Mouse (Mus musculus) ES-E14 (cell line): ENCODE results near the gene 1700020D05Rik. TPM values are rescaled to one million over a fixed set of nuclear protein-coding genes. Genes with fewer than 3 reads are reported as not detected.

Source experiments
- DNase-seq: peaks from one replicate; pipeline ENCODE4 v3.0.0-alpha.2; 2013; ENCODE audit warnings: low read depth, low spot score
- H3K27ac ChIP-seq: 2 replicates; pipeline ENCODE4 v1.5.1; 2012; ENCODE audit warnings: low read depth, mild to moderate bottlenecking, low read length, moderate library complexity, mixed read lengths; ENCODE audit not compliant: poor library complexity, insufficient read depth, severe bottlenecking
- H3K36me3 ChIP-seq: 2 replicates; pipeline ENCODE4 v1.6.1; 2012; ENCODE audit warnings: mild to moderate bottlenecking, low read length, moderate library complexity, mixed read lengths; ENCODE audit not compliant: control insufficient read depth, poor library complexity, insufficient read depth, severe bottlenecking
- H3K4me1 ChIP-seq, 2 experiments: fragments of 150-350 bp in 1 of 2; sonication (generic) in 1 of 2; 2 replicates each; pipeline ENCODE4 v1.6.1; 2012; ENCODE audit warnings: low read length in 2 of 2, mild to moderate bottlenecking in 1 of 2, mixed read lengths in 1 of 2; ENCODE audit not compliant: control insufficient read depth in 2 of 2, insufficient read depth in 2 of 2, poor library complexity in 1 of 2
- H3K4me3 ChIP-seq, 2 experiments: fragments of 150-350 bp in 1 of 2; sonication (generic) in 1 of 2; 2 replicates each; pipeline ENCODE4 v1.5.1; 2012; ENCODE audit warnings: low read length in 2 of 2, low read depth in 1 of 2, mild to moderate bottlenecking in 1 of 2, mixed read lengths in 1 of 2; ENCODE audit not compliant: insufficient read depth in 1 of 2, poor library complexity in 1 of 2, severe bottlenecking in 1 of 2
- H3K9ac ChIP-seq: 2 replicates; pipeline ENCODE4 v1.6.1; 2012; ENCODE audit warnings: low read depth, mild to moderate bottlenecking, low read length, mixed read lengths; ENCODE audit not compliant: poor library complexity, insufficient read depth, severe bottlenecking
- H3K9me3 ChIP-seq: fragments of 150-350 bp; sonication (generic); 2 replicates; pipeline ENCODE4 v1.6.1; 2012; ENCODE audit warnings: low read depth, mild to moderate bottlenecking, low read length; ENCODE audit not compliant: control insufficient read depth, insufficient read depth
- CHD2 ChIP-seq: IDR thresholded peaks from 2 replicates; pipeline ENCODE4 v1.6.1; 2014; ENCODE audit warnings: mild to moderate bottlenecking, low read depth, low read length, inconsistent platforms
- HCFC1 ChIP-seq: IDR thresholded peaks from 2 replicates; pipeline ENCODE4 v1.6.1; 2012; ENCODE audit warnings: low read length, inconsistent platforms, borderline replicate concordance; ENCODE audit not compliant: insufficient read depth
- MAFK ChIP-seq: IDR thresholded peaks from 2 replicates; pipeline ENCODE4 v1.6.1; 2014; ENCODE audit warnings: mild to moderate bottlenecking, low read depth, low read length, inconsistent platforms; ENCODE audit not compliant: insufficient read depth
- ZC3H11A ChIP-seq: IDR thresholded peaks from 2 replicates; pipeline ENCODE4 v1.6.1; 2012; ENCODE audit warnings: low read depth, mild to moderate bottlenecking, inconsistent platforms, low read length, borderline replicate concordance
- ZNF384 ChIP-seq: IDR thresholded peaks from 2 replicates; pipeline ENCODE4 v1.6.1; 2012; ENCODE audit warnings: low read depth, low read length, inconsistent platforms
- in situ Hi-C, 2 experiments: fragments of 600-800 bp; cut with MboI; formaldehyde crosslinking; loops; one replicate each; pipeline ENCODE4 v1.15.1; 2025; ENCODE audit warnings: low sequenced_read_pairs in 2 of 2, inconsistent platforms in 1 of 2; ENCODE audit not compliant: unreplicated experiment in 2 of 2
- total RNA-seq: library from RNA; depleted of rRNA; stranded (reverse); fragments of 300-350 nt; gene quantifications from 2 replicates; pipeline ENCODE4 v1.2.3, GENCODE M21; 2012

1700020D05Rik gene
- total RNA-seq, 1 experiment: 1.7 TPM

DNA sequence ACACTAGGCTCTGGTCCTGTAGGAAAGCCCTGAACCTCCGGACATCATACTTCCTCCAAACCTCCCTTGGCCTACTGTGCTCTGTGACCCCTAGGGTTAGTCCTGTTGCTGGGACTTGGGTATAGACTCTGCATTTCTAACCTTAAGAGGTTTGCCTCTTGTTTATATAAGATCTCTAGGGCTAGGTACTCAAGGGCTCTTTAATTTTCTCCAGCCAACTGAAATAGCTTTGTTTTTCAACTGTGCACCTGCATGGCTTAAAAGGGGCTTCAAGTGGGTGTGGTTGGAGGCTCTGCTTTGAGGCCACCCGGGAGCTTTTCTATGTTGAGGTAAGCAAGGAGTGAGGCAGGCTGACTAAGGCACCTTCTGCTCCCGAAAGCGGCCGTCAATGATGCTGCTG lies 19.1 kb downstream of the 1700020D05Rik start:
- no peak for DNase-seq
- Histone ChIP-seq H3K4me1 (peaks cover 2 to 5% of the 10 kb centered on the region in 2 experiments; a peak in 1 of 4 replicates), H3K4me3 (no peak overlapping the region), H3K36me3 (peaks cover 32% of the 10 kb centered on the region), H3K9me3 (no peaks in the 10 kb centered on the region), H3K27ac (no peak overlapping the region), H3K9ac (no peak overlapping the region)
- TF ChIP-seq ZC3H11A (no peak), CHD2 (no peak), HCFC1 (no peak), ZNF384 (no peak), MAFK (no peak)
- in situ Hi-C loops: no loop called here

GRCm38 (mm10) chr19:5483386-5484359 lies 19.9 kb downstream of the 1700020D05Rik start:
- Histone ChIP-seq H3K4me1 (peaks cover 2 to 4% of the 10 kb centered on the region in 2 experiments; a peak in 1 of 4 replicates), H3K36me3 (peaks cover 32% of the 10 kb centered on the region), H3K4me3 (no peak overlapping the region), H3K27ac (no peak overlapping the region), H3K9ac (no peak overlapping the region), H3K9me3 (no peaks in the 10 kb centered on the region)
- in situ Hi-C loops: no loop called here
- no peak for TF ChIP-seq ZNF384
- TF ChIP-seq HCFC1: no peak
- TF ChIP-seq CHD2: no peak
- DNase-seq: no peak

DNA sequence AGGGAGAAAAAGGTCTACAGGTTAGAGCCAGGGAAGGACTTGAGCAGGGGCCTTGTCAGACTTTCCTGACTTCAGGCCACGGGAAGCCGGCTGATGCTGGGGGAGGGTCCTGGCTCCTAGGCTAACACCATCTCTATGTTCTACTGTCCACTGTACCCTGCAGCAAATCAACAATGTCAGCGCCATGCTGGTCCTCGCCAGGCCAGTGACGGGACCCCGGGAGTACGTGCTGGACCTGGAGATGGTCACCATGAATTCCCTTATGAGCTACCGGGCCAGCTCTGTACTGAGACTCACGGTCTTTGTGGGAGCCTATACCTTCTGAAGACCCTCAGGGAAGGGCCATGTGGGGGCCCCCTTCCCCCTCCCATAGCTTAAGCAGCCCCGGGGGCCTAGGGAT lies 22.2 kb downstream of the 1700020D05Rik start:
- in situ Hi-C loops: no loop called here
- 0 out of 4 replicates have a peak, but pooled peaks cover 0 to 2% of the 10 kb centered on the region in 2 experiments for H3K4me1 ChIP-seq
- H3K9ac ChIP-seq: no peak overlapping the region
- H3K36me3 ChIP-seq: peaks cover 32% of the 10 kb centered on the region
- DNase-seq: no peak
- no peak overlapping the region for H3K4me3 ChIP-seq
- TF ChIP-seq ZC3H11A: no peak
- TF ChIP-seq HCFC1: no peak
- no peak for TF ChIP-seq MAFK
- no peak for TF ChIP-seq CHD2
- no peak for TF ChIP-seq ZNF384
- H3K27ac ChIP-seq: no peak overlapping the region
- no peaks in the 10 kb centered on the region for H3K9me3 ChIP-seq

GRCm38 (mm10) chr19:5480016-5480415 lies 23.6 kb downstream of the 1700020D05Rik start:
- no peak for TF ChIP-seq CHD2
- no peak for TF ChIP-seq MAFK
- TF ChIP-seq ZNF384: no peak
- TF ChIP-seq ZC3H11A: no peak
- no peak for TF ChIP-seq HCFC1
- no peak overlapping the region for H3K4me3 ChIP-seq
- no peaks in the 10 kb centered on the region for H3K9me3 ChIP-seq
- H3K27ac ChIP-seq: no peak overlapping the region
- peaks cover 19% of the 10 kb centered on the region for H3K36me3 ChIP-seq
- no peak for DNase-seq
- in situ Hi-C loops: no loop called here
- H3K9ac ChIP-seq: no peak overlapping the region
- 0 out of 4 replicates have a peak, but pooled peaks cover 0 to under 1% of the 10 kb centered on the region in 2 experiments for H3K4me1 ChIP-seq
